Mouse (Mus musculus) liver, postnatal 0 days (tissue): ENCODE measurements around the gene Wnt9a. TPM values are rescaled to one million over a fixed set of nuclear protein-coding genes. Genes with fewer than 3 reads are reported as not detected.

ENCODE experiments used
- ATAC-seq: fragments of 200-750 bp; cut with Nextera tagmentation; 2 replicates; pipeline ENCODE4 v1.8.0; 2017; ENCODE audit warnings: mild to moderate bottlenecking, moderate library complexity
- DNase-seq: peaks from one replicate; pipeline ENCODE4 v3.0.0-alpha.2; 2016
- H3K27ac ChIP-seq: fragments of 300-500 bp; sonication (generic); 2 replicates; pipeline ENCODE4 v1.5.1; 2014; ENCODE audit warnings: antibody characterized with exemption, moderate library complexity, mild to moderate bottlenecking, low read depth
- H3K27me3 ChIP-seq: fragments of 300-500 bp; sonication (generic); 2 replicates; pipeline ENCODE4 v1.6.1; 2014; ENCODE audit warnings: low read length, control low read depth, mixed read lengths; ENCODE audit not compliant: insufficient read depth
- H3K36me3 ChIP-seq: fragments of 300-500 bp; sonication (generic); replicated peaks from 2 replicates; pipeline ENCODE4 v1.6.1; 2014; ENCODE audit warnings: mild to moderate bottlenecking, control low read depth, low read length, moderate library complexity, mixed read lengths; ENCODE audit not compliant: insufficient read depth
- H3K4me1 ChIP-seq: fragments of 300-500 bp; sonication (generic); 2 replicates; pipeline ENCODE4 v1.6.1; 2014; ENCODE audit warnings: antibody characterized with exemption, mild to moderate bottlenecking, control low read depth; ENCODE audit not compliant: insufficient read depth
- H3K4me2 ChIP-seq: fragments of 300-500 bp; sonication (generic); 2 replicates; pipeline ENCODE4 v1.6.1; 2014; ENCODE audit warnings: low read depth, mild to moderate bottlenecking, low read length, moderate library complexity, mixed read lengths
- H3K4me3 ChIP-seq: fragments of 300-500 bp; sonication (generic); 2 replicates; pipeline ENCODE4 v1.5.1; 2014; ENCODE audit warnings: low read depth, low read length
- H3K9ac ChIP-seq: fragments of 300-500 bp; sonication (generic); replicated peaks from 2 replicates; pipeline ENCODE4 v1.6.1; 2014; ENCODE audit warnings: mild to moderate bottlenecking, moderate library complexity
- H3K9me3 ChIP-seq: fragments of 300-500 bp; sonication (generic); 2 replicates; pipeline ENCODE4 v1.6.1; 2016; ENCODE audit warnings: mild to moderate bottlenecking, control low read depth, low read length, mixed read lengths
- CTCF ChIP-seq: sonication (generic); IDR thresholded peaks from 2 replicates; pipeline ENCODE4 v1.5.1; 2016; ENCODE audit warnings: antibody characterized with exemption, low read depth
- EP300 ChIP-seq: IDR thresholded peaks from 2 replicates; pipeline ENCODE4 v1.6.1; 2016; ENCODE audit warnings: antibody characterized with exemption, low read depth, mild to moderate bottlenecking
- WGBS: fragments of 180-500 bp; shearing (Covaris S2); extraction: QIAGEN DNeasy Blood & Tissue Kit; methylation state at CpG from one replicate; pipeline ENCODE4 v1.1.7; 2014; ENCODE audit not compliant: insufficient replicate concordance; 5-methylcytosine and 5-hydroxymethylcytosine counted together
- polyA plus RNA-seq: library from polyadenylated mRNA; unstranded; fragments of >200 nt; fragmentation: Nextera tagmentation; extraction: Ambion mirVana; gene quantifications from 2 replicates; pipeline ENCODE4 v1.2.1, GENCODE M21; 2015

Wnt9a gene
- polyA plus RNA-seq, 1 experiment from 2014 or later, result 0.16 TPM

DNA sequence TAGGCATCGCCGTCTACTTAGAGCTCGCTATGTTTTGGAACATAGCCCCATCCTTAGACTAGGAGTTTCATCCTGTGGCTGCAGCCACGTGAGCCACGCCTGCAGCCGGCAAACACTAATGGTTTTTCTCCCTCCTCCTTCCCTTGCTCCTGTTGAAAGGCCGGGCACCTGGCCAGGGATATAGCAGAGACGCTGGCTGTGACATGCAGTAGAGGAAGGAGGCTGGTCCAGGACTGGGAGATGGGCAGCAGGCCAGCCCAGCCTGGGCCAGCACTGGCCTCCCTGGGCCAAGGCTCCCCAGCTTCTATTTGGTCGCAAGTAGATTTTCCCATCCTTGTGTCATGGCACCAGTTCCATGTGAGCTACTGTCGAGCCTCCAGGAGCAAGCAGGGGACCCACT is 23.8 kb upstream of the Wnt9a start:
- H3K4me2 ChIP-seq, result no peak overlapping the region
- H3K9me3 ChIP-seq, result no peaks in the 10 kb centered on the region
- no peaks in the 10 kb centered on the region for H3K36me3 ChIP-seq
- no peak overlapping the region for H3K27ac ChIP-seq
- H3K27me3 ChIP-seq, result peaks cover 48% of the 10 kb centered on the region
- no peak overlapping the region for H3K9ac ChIP-seq
- ATAC-seq (no peak), DNase-seq (no peak)
- WGBS, result 75% methylated on average over 9 of the region's 10 CpGs
- no peaks in the 10 kb centered on the region for H3K4me1 ChIP-seq
- no peak for TF ChIP-seq EP300
- no peak for TF ChIP-seq CTCF
- H3K4me3 ChIP-seq, result no peak overlapping the region

- no peaks in the 10 kb centered on the region for H3K4me1 ChIP-seq
- no peak for ATAC-seq
- H3K4me2 ChIP-seq, result no peak overlapping the region
- no peaks in the 10 kb centered on the region for H3K36me3 ChIP-seq
- DNase-seq, result no peak
- 30% methylated on average over 14 of the region's 14 CpGs for WGBS
- H3K27me3 ChIP-seq, result peaks cover 58% of the 10 kb centered on the region
- TF ChIP-seq EP300 (no peak), CTCF (no peak)
- no peak overlapping the region for H3K4me3 ChIP-seq
- H3K27ac ChIP-seq, result no peak overlapping the region
- no peaks in the 10 kb centered on the region for H3K9me3 ChIP-seq
- H3K9ac ChIP-seq, result no peak overlapping the region
Measured at GRCm38 (mm10) chr11:59284146-59284545, 22.6 kb upstream of the Wnt9a start.

DNA sequence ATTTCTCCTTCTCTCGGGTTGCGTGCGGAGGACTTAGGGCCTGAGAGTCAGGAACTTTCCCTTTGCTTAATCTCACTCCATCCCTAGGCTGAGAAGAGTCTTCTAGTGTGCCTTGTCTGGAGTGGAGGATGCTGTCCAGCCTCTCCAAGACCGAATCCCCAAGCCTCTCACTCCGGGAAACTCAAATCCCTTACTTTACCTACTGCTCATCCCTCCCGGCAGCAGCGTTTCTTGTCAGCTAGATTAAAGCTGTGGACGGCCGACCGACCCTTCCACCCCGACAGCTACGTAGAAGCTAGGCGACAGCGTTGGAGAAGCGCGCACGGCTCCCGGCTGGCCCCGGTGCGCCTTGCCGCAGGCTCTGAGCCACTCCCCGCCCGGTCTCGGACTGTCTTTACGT is 17.0 kb upstream of the Wnt9a start:
- DNase-seq, result no peak

GRCm38 (mm10) chr11:59290702-59291303 is 15.9 kb upstream of the Wnt9a start, which contains the start of gene Wnt3a:
Gene Wnt3a (minus strand): TSS chr11:59290752.
- no peak within 1 kb of the TSS for H3K4me3 ChIP-seq

More for the DNA sequence above, 17.0 kb upstream of the Wnt9a start:
- no peak overlapping the region for H3K27ac ChIP-seq
- no peak overlapping the region for H3K4me3 ChIP-seq
- 2% methylated on average over 25 of the region's 25 CpGs for WGBS
- no peaks in the 10 kb centered on the region for H3K36me3 ChIP-seq
- no peaks in the 10 kb centered on the region for H3K4me1 ChIP-seq
- H3K27me3 ChIP-seq, result peaks cover 80% of the 10 kb centered on the region
- no peak overlapping the region for H3K4me2 ChIP-seq
- ATAC-seq, result no peak
- H3K9me3 ChIP-seq, result no peaks in the 10 kb centered on the region
- H3K9ac ChIP-seq, result no peak overlapping the region
- TF ChIP-seq CTCF, result no peak
- TF ChIP-seq EP300, result no peak

GRCm38 (mm10) chr11:59293616-59294015 is 13.1 kb upstream of the Wnt9a start:
- TF ChIP-seq CTCF (peak; percentile 93), EP300 (no peak)
- Histone ChIP-seq H3K9me3 (no peaks in the 10 kb centered on the region), H3K36me3 (no peaks in the 10 kb centered on the region), H3K27me3 (peaks cover 81% of the 10 kb centered on the region), H3K4me1 (no peaks in the 10 kb centered on the region), H3K9ac (no peak overlapping the region), H3K4me3 (no peak overlapping the region), H3K27ac (no peak overlapping the region), H3K4me2 (no peak overlapping the region)
- 27% methylated on average over 7 of the region's 7 CpGs for WGBS
- ATAC-seq, result peak; percentile 48; the same call in 1 of the 2 replicates
- DNase-seq, result peak; percentile 76

More at GRCm38 (mm10) chr11:59290702-59291303, 15.9 kb upstream of the Wnt9a start, which contains the start of gene Wnt3a:
- ATAC-seq, result no peak
- Histone ChIP-seq H3K4me2 (no peak within 1 kb of the TSS), H3K36me3 (no peaks in the 10 kb centered on the region), H3K27ac (no peak within 1 kb of the TSS), H3K9ac (no peak within 1 kb of the TSS), H3K9me3 (no peaks in the 10 kb centered on the region), H3K4me1 (no peaks in the 10 kb centered on the region), H3K27me3 (peaks cover 83% of the 10 kb centered on the region)
- under 1% methylated on average over 30 of the region's 60 CpGs for WGBS
- DNase-seq, result no peak
- TF ChIP-seq EP300 (no peak), CTCF (no peak)

- no peaks in the 10 kb centered on the region for H3K4me1 ChIP-seq
- DNase-seq (peak; percentile 43), ATAC-seq (no peak)
- no peak overlapping the region for H3K4me2 ChIP-seq
- peaks cover 56% of the 10 kb centered on the region for H3K27me3 ChIP-seq
- TF ChIP-seq EP300 (no peak), CTCF (peak; percentile 77)
- no peak overlapping the region for H3K9ac ChIP-seq
- 20% methylated on average over 7 of the region's 7 CpGs for WGBS
- no peaks in the 10 kb centered on the region for H3K9me3 ChIP-seq
- H3K4me3 ChIP-seq, result no peak overlapping the region
- H3K27ac ChIP-seq, result no peak overlapping the region
- no peaks in the 10 kb centered on the region for H3K36me3 ChIP-seq
Measured at GRCm38 (mm10) chr11:59297941-59298340, 8.8 kb upstream of the Wnt9a start.
